Mouse (Mus musculus): ENCODE measurements around the gene Bcl2l11. TPM values are rescaled to one million over a fixed set of nuclear protein-coding genes. Genes with fewer than 3 reads are reported as not detected.

Bcl2l11 gene
- polyA plus RNA-seq, 1 experiment from 2014 or later, result 21.6 TPM

GRCm38 (mm10) chr2:128127121-128127671 lies 1.4 kb downstream of the Bcl2l11 start:
- under 1% methylated on average over 67 of the region's 67 CpGs for WGBS
- Histone ChIP-seq H3K4me2 (peak overlapping the region; percentile 98), H3K9me3 (replicated peaks) (no peaks in the 10 kb centered on the region), H3K4me3 (peak overlapping the region; percentile 76), H3K27ac (ENCODE audit: poor library complexity, severe bottlenecking) (peak overlapping the region; percentile 90), H3K9ac (peak overlapping the region; percentile 82), H3K4me1 (replicated peaks) (peaks cover 33% of the 10 kb centered on the region), H3K27me3 (replicated peaks) (0 out of 2 replicates have a peak, but pooled peaks cover 7% of the 10 kb centered on the region), H3K36me3 (peaks cover 23% of the 10 kb centered on the region)
- peak; percentile 88 for ATAC-seq (ENCODE audit: insufficient number of reproducible peaks, low FRiP score)

GRCm38 (mm10) chr2:128127691-128128292 lies 2.0 kb downstream of the Bcl2l11 start:
- Histone ChIP-seq H3K27me3 (replicated peaks) (0 out of 2 replicates have a peak, but pooled peaks cover 7% of the 10 kb centered on the region), H3K4me1 (replicated peaks) (peaks cover 30% of the 10 kb centered on the region), H3K9me3 (replicated peaks) (no peaks in the 10 kb centered on the region), H3K36me3 (peaks cover 25% of the 10 kb centered on the region), H3K9ac (peak overlapping the region; percentile 82), H3K27ac (ENCODE audit: poor library complexity, severe bottlenecking) (peak overlapping the region; percentile 90), H3K4me3 (peak overlapping the region; percentile 76), H3K4me2 (peak overlapping the region; percentile 98)
- ATAC-seq (ENCODE audit: insufficient number of reproducible peaks, low FRiP score), result peak; percentile 43
- WGBS, result 0% methylated on average over 48 of the region's 48 CpGs

- WGBS, result 30% methylated on average over 10 of the region's 10 CpGs
- H3K9me3 ChIP-seq (replicated peaks), result no peaks in the 10 kb centered on the region
Observed at GRCm38 (mm10) chr2:128128532-128128931, 2.7 kb downstream of the Bcl2l11 start.

GRCm38 (mm10) chr2:128131503-128131902 lies 5.7 kb downstream of the Bcl2l11 start:
- H3K27ac ChIP-seq (ENCODE audit: poor library complexity, severe bottlenecking), result no peak overlapping the region
- no peaks in the 10 kb centered on the region for H3K27me3 ChIP-seq (replicated peaks)
- WGBS, result 87% methylated on average over 11 of the region's 11 CpGs
- no peak overlapping the region for H3K4me3 ChIP-seq
- no peaks in the 10 kb centered on the region for H3K9me3 ChIP-seq (replicated peaks)
- H3K4me2 ChIP-seq, result no peak overlapping the region
- peaks cover 44% of the 10 kb centered on the region for H3K36me3 ChIP-seq
- ATAC-seq (ENCODE audit: insufficient number of reproducible peaks, low FRiP score), result no peak
- peaks cover 13% of the 10 kb centered on the region for H3K4me1 ChIP-seq (replicated peaks)
- H3K9ac ChIP-seq, result no peak overlapping the region

More at GRCm38 (mm10) chr2:128128532-128128931, 2.7 kb downstream of the Bcl2l11 start:
- H3K9ac ChIP-seq, result peak overlapping the region; percentile 82
- peaks cover 23% of the 10 kb centered on the region for H3K4me1 ChIP-seq (replicated peaks)
- H3K4me3 ChIP-seq, result peak overlapping the region; percentile 76
- 0 out of 2 replicates have a peak, but pooled peaks cover 7% of the 10 kb centered on the region for H3K27me3 ChIP-seq (replicated peaks)
- peaks cover 28% of the 10 kb centered on the region for H3K36me3 ChIP-seq
- peak overlapping the region; percentile 98 for H3K4me2 ChIP-seq
- H3K27ac ChIP-seq (ENCODE audit: poor library complexity, severe bottlenecking), result 0 out of 2 replicates have a peak overlapping the region, but pooled peaks have one; percentile 29
- no peak for ATAC-seq (ENCODE audit: insufficient number of reproducible peaks, low FRiP score)

GRCm38 (mm10) chr2:128132635-128133034 lies 6.8 kb downstream of the Bcl2l11 start:
- peaks cover 49% of the 10 kb centered on the region for H3K36me3 ChIP-seq
- H3K4me3 ChIP-seq, result no peak overlapping the region
- no peak overlapping the region for H3K9ac ChIP-seq
- no peaks in the 10 kb centered on the region for H3K9me3 ChIP-seq (replicated peaks)
- WGBS, result 70% methylated on average over 5 of the region's 5 CpGs
- H3K27me3 ChIP-seq (replicated peaks), result no peaks in the 10 kb centered on the region
- no peak overlapping the region for H3K4me2 ChIP-seq
- H3K4me1 ChIP-seq (replicated peaks), result peaks cover 24% of the 10 kb centered on the region
- no peak for ATAC-seq (ENCODE audit: insufficient number of reproducible peaks, low FRiP score)
- no peak overlapping the region for H3K27ac ChIP-seq (ENCODE audit: poor library complexity, severe bottlenecking)

GRCm38 (mm10) chr2:128133865-128134264 lies 8.0 kb downstream of the Bcl2l11 start:
- no peak overlapping the region for H3K27ac ChIP-seq (ENCODE audit: poor library complexity, severe bottlenecking)
- H3K4me2 ChIP-seq, result no peak overlapping the region
- no peak for ATAC-seq (ENCODE audit: insufficient number of reproducible peaks, low FRiP score)
- no peak overlapping the region for H3K9ac ChIP-seq
- no peaks in the 10 kb centered on the region for H3K9me3 ChIP-seq (replicated peaks)
- H3K4me1 ChIP-seq (replicated peaks), result peaks cover 23% of the 10 kb centered on the region
- peaks cover 47% of the 10 kb centered on the region for H3K36me3 ChIP-seq
- H3K4me3 ChIP-seq, result no peak overlapping the region
- H3K27me3 ChIP-seq (replicated peaks), result no peaks in the 10 kb centered on the region

- Histone ChIP-seq H3K27me3 (replicated peaks) (no peaks in the 10 kb centered on the region), H3K4me3 (no peak overlapping the region), H3K27ac (ENCODE audit: poor library complexity, severe bottlenecking) (no peak overlapping the region), H3K4me1 (replicated peaks) (peaks cover 28% of the 10 kb centered on the region), H3K4me2 (no peak overlapping the region), H3K9ac (no peak overlapping the region), H3K36me3 (peaks cover 47% of the 10 kb centered on the region), H3K9me3 (replicated peaks) (no peaks in the 10 kb centered on the region)
- no peak for ATAC-seq (ENCODE audit: insufficient number of reproducible peaks, low FRiP score)
- WGBS, result 72% methylated on average over 5 of the region's 5 CpGs
Observed at GRCm38 (mm10) chr2:128134474-128134873, 8.6 kb downstream of the Bcl2l11 start.

- H3K4me1 ChIP-seq (replicated peaks), result peaks cover 33% of the 10 kb centered on the region
- no peaks in the 10 kb centered on the region for H3K27me3 ChIP-seq (replicated peaks)
- no peak overlapping the region for H3K4me3 ChIP-seq
- no peaks in the 10 kb centered on the region for H3K9me3 ChIP-seq (replicated peaks)
- H3K9ac ChIP-seq, result no peak overlapping the region
- WGBS, result 84% methylated on average over 8 of the region's 8 CpGs
- H3K4me2 ChIP-seq, result no peak overlapping the region
- peaks cover 45% of the 10 kb centered on the region for H3K36me3 ChIP-seq
- no peak for ATAC-seq (ENCODE audit: insufficient number of reproducible peaks, low FRiP score)
- no peak overlapping the region for H3K27ac ChIP-seq (ENCODE audit: poor library complexity, severe bottlenecking)
Observed at GRCm38 (mm10) chr2:128134948-128135347, 9.1 kb downstream of the Bcl2l11 start.

- H3K9ac ChIP-seq, result no peak overlapping the region
- 78% methylated on average over 16 of the region's 16 CpGs for WGBS
- H3K9me3 ChIP-seq (replicated peaks), result no peaks in the 10 kb centered on the region
- peaks cover 41% of the 10 kb centered on the region for H3K4me1 ChIP-seq (replicated peaks)
- H3K27me3 ChIP-seq (replicated peaks), result no peaks in the 10 kb centered on the region
- no peak overlapping the region for H3K4me3 ChIP-seq
- no peak for ATAC-seq (ENCODE audit: insufficient number of reproducible peaks, low FRiP score)
- H3K27ac ChIP-seq (ENCODE audit: poor library complexity, severe bottlenecking), result no peak overlapping the region; the same call in 1 of the 2 replicates
- peaks cover 27% of the 10 kb centered on the region for H3K36me3 ChIP-seq
- no peak overlapping the region for H3K4me2 ChIP-seq
Observed at GRCm38 (mm10) chr2:128136769-128137433, 11.1 kb downstream of the Bcl2l11 start.

- H3K9me3 ChIP-seq (replicated peaks), result no peaks in the 10 kb centered on the region
- no peak overlapping the region for H3K4me2 ChIP-seq
- H3K27ac ChIP-seq (ENCODE audit: poor library complexity, severe bottlenecking), result peak overlapping the region; percentile 10; the same call in 1 of the 2 replicates
- peaks cover 41% of the 10 kb centered on the region for H3K4me1 ChIP-seq (replicated peaks)
- whole genome bisulfite sequencing, result 80% methylated on average over 22 of the region's 22 CpGs
- H3K4me3 ChIP-seq, result no peak overlapping the region
- H3K9ac ChIP-seq, result no peak overlapping the region
- no peak for ATAC-seq (ENCODE audit: insufficient number of reproducible peaks, low FRiP score)
- peaks cover 26% of the 10 kb centered on the region for H3K36me3 ChIP-seq
- H3K27me3 ChIP-seq (replicated peaks), result no peaks in the 10 kb centered on the region
Observed at GRCm38 (mm10) chr2:128137480-128138276, 11.8 kb downstream of the Bcl2l11 start.

- H3K4me1 ChIP-seq (replicated peaks), result peaks cover 43% of the 10 kb centered on the region
- ATAC-seq (ENCODE audit: insufficient number of reproducible peaks, low FRiP score), result no peak
- WGBS, result 83% methylated on average over 8 of the region's 8 CpGs
- no peaks in the 10 kb centered on the region for H3K9me3 ChIP-seq (replicated peaks)
- peaks cover 29% of the 10 kb centered on the region for H3K36me3 ChIP-seq
- no peak overlapping the region for H3K4me2 ChIP-seq
- no peak overlapping the region for H3K27ac ChIP-seq (ENCODE audit: poor library complexity, severe bottlenecking)
- no peaks in the 10 kb centered on the region for H3K27me3 ChIP-seq (replicated peaks)
- H3K4me3 ChIP-seq, result no peak overlapping the region
- H3K9ac ChIP-seq, result no peak overlapping the region
Observed at GRCm38 (mm10) chr2:128138924-128139323, 13.1 kb downstream of the Bcl2l11 start.

All from heart, embryonic 12.5 days (tissue).